Mouse (Mus musculus) skeletal muscle tissue, adult 2 months (tissue): ENCODE data around the gene Thap11.

Source experiments
- DNase-seq: peaks from one replicate; pipeline ENCODE4 v3.0.0-alpha.2; 2012; ENCODE audit warnings: low read depth, low spot score

Gene Thap11

GRCm38 (mm10) chr8:105900180-105900940, 45.4 kb downstream of the Thap11 start, which contains the start of gene Pskh1:
TSS of gene Pskh1 (plus strand) at chr8:105900441.
- peak; percentile 91 for DNase-seq

- no peak for DNase-seq
Measured at GRCm38 (mm10) chr8:105900941-105901616, 46.1 kb downstream of the Thap11 start.
